Mouse (Mus musculus): ENCODE results near the gene Olfr74.
"Not testable (repeated sequence)": the region's sequence is repeated elsewhere in the genome, so short reads cannot be mapped to it uniquely, and the experiment has no call there.

Olfr74 gene

DNA sequence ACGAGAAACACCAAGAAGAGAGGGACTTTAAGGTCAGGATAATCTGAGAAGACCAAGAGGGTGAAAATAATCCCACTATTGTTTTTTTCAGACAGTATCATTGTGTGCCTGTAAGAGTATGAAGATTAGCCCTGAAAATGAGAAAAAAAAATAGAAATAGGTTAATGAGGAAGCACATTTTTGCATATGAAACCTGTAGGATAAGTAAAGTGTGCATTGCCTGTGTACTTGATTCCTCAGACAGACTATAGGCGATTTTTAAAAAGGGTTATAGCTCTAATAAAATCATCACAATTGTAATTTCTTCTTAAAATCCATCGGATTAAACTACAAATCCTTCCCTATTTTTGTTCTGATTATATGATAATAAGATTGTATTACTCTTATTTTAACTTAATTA is at the start of gene Olfr74:
Gene Olfr74, minus strand, starts transcription at position 101 of the 400 bp plus-strand sequence.
- DNase-seq = no peak

DNA sequence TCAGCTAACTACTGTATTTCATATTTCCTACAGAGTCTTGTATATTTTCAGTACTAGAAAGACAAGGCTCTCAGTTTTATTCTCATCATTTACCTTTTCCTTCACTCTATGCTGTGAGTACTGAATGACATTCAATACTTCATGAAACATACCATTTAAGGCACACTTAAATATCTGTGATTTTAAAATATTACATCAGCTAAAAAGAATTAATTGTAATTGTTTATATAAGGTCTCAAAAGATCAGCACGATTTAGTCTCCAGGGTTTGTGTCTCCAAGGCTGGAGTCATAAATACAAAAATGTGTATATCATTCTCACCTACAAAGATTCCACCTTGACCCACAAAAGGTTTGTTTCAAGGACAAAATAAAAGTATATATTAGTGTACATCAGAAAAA is 48.0 kb upstream of the Olfr74 start, which contains the start of gene Olfr1161:
Gene Olfr1161, plus strand, starts transcription at position 301 of the 400 bp plus-strand sequence.
- DNase-seq = not testable (repeated sequence)

DNA sequence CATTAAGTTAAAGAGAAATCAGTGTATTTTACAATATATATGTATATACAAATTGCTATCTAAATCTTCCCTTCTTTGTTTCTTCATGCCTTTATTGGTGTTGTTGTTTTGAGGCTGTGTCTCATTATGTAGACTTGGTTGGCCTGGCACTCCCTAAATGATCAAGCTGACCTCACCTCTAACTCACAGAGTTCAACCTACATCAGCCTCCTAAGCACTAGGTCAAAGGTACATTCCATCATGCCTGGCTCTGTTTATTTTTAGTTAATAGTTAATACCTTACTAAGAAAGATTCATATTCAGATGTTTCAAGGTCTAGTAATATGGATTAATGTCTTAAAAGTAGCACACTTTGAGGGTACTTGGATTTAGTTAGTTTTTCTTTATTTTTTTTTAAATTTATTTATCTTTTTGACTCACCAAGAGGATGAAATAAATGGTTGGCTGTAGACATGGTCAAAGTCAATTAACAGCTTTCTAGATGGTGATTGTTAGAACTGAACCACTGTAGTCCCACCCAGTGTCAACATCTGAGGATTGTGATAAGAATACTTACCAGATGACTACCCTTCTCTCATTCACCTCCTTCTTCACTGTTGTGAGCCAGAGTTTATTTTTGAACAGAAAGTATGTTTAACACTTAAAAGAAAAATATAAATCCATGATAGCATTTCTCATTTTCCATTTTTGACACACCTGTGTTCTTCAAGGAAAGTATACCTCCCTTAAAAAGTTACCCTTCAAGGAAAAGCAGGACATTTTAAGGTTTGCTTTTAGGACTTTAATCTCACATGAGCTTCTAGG is 33.3 kb upstream of the Olfr74 start, which contains the start of gene Olfr1160:
Gene Olfr1160, minus strand, starts transcription at position 754 of the 804 bp plus-strand sequence.
- DNase-seq = no peak

DNA sequence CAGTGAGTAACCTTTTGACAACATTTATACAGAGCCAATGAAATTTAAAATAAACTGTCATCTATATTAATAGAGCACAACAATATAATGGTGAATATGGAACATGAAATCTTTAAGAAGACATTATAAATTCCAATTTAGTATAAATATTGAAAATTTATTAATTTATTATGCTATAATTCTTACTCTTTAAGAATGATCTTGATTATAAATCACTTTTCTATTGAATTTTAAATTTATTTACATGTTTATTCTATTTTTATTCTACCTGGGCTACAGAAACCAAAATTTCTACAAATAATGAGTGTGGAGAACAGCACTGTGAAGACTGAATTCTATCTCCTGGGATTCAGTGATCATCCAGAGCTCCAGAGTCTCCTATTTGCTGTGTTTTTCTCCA is 15.3 kb upstream of the Olfr74 start, which contains the start of gene Olfr1158:
Gene Olfr1158, plus strand, starts transcription at position 301 of the 400 bp plus-strand sequence.
- no peak for DNase-seq

DNA sequence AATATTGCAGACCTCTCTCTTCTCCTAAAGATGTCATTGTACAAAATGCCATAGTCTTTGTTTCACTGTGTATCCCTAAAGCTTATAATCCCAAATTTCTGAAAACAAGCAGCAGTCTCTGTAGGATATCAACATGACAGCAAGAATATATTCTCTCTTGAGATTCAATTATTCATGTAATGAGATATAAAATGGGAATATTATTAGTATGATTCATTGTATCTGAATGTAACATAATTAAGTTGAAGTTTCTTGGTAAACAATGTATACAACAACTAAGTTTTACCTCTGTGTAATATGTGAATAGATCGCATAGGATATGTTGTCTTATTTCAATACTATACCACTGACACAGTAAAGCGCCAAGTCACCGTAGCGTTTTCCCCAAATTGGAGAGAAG is 6.3 kb downstream of the Olfr74 start, which contains the start of gene Olfr1157:
Gene Olfr1157, minus strand, starts transcription at position 101 of the 400 bp plus-strand sequence.
- no peak for DNase-seq

GRCm38 (mm10) chr2:87953000-87953399 is 21.5 kb downstream of the Olfr74 start, which contains the start of gene Olfr1156:
Olfr1156 (minus strand) TSS chr2:87953100.
- no peak for DNase-seq

DNA sequence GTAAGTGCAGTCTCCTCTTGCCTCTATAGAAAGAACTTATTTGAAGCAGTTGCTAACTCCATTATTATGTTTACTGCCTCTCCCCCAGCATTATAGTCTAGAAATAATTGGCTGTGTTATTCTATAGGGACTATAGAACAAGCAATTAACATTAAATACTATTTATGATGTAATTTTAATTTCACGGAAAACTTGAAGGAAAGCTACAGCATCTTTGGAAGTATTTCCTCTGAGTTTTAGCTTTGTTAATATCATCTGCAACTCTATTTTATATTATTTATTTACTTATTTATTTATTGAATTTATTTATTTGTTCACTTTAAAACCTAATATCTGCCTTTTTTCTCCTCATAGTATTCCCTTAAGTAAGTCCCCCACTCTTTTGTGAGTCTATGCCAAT is 29.4 kb downstream of the Olfr74 start, which contains the start of gene Olfr1155:
Gene Olfr1155, minus strand, starts transcription at position 101 of the 400 bp plus-strand sequence.
- no peak for DNase-seq

Data from lung, postnatal 10 days (tissue).